Mouse (Mus musculus): ENCODE measurements around the gene Slc25a23. TPM values are rescaled to one million over a fixed set of nuclear protein-coding genes. Genes with fewer than 3 reads are reported as not detected.

Slc25a23 gene
- polyA plus RNA-seq, 1 experiment, result 111 TPM

DNA sequence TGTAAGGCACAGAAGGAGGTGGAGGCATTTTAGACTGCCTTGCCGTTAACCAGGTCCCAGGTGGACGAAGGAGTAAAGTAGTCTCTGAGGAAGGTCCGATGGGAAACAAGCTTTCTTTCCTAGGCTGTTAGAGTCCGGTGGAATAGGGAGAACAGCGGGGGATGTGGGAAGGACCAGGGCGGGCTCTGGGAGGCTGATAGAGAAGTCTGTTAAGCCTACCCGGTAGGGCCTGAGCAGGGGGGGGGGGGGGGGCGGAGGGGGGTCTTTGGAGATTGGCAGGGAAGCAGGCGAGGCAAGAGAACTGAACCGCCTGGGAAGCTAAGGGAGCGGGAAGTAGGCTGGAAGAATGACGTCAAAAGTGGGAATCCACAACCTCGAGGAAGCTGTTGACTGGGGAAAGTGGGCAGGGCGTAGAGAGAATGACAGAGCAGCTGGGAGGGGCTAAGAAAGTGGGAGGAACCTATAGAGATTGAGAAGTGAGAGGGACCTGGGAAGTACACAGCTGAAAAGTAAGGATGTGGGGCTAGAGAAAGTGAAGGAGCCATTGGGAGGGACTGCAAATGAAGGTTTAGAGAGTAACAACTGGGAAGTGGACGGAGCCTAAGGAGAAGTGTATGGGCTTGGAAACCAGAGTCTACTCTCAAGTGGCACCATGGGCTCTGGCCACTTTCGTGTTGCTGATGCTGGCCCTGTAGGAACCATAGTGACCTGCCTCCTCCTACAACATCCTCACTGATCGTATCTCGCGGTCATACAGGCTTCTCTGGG is 36.4 kb upstream of the Slc25a23 start:
- no peak for TF ChIP-seq POLR2A (IDR thresholded peaks at IDR 0.05; ENCODE audit: borderline replicate concordance, extremely low read depth, insufficient read depth, insufficient read length, poor library complexity, severe bottlenecking)
- TF ChIP-seq CTCF (IDR thresholded peaks at IDR 0.05; ENCODE audit: borderline replicate concordance, extremely low read depth, insufficient read depth, insufficient read length), result no peak
- peak; percentile 77 for DNase-seq (ENCODE audit: low read depth)

DNA sequence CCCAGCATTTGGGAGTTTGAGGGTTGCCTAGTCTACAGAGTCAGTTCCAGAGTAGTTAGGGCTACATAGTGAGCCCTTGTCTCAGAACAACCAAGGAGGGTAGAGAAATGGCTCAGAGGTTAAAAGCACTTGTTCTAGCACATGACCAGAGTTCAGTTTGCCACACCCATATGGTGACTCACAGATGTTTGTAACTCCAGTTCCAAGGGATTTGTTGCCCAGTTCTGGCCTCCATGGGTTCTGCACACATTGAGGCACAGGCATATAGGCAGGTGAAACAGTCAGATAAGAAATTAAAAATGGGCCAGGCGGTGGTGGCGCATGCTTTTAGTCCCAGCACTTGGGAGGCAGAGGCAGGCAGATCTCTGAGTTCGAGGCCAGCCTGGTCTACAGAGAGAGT is 34.6 kb upstream of the Slc25a23 start:
- TF ChIP-seq CTCF (IDR thresholded peaks at IDR 0.05; ENCODE audit: borderline replicate concordance, extremely low read depth, insufficient read depth, insufficient read length) (no peak), POLR2A (IDR thresholded peaks at IDR 0.05; ENCODE audit: borderline replicate concordance, extremely low read depth, insufficient read depth, insufficient read length, poor library complexity, severe bottlenecking) (no peak)
- DNase-seq (ENCODE audit: low read depth), result no peak

DNA sequence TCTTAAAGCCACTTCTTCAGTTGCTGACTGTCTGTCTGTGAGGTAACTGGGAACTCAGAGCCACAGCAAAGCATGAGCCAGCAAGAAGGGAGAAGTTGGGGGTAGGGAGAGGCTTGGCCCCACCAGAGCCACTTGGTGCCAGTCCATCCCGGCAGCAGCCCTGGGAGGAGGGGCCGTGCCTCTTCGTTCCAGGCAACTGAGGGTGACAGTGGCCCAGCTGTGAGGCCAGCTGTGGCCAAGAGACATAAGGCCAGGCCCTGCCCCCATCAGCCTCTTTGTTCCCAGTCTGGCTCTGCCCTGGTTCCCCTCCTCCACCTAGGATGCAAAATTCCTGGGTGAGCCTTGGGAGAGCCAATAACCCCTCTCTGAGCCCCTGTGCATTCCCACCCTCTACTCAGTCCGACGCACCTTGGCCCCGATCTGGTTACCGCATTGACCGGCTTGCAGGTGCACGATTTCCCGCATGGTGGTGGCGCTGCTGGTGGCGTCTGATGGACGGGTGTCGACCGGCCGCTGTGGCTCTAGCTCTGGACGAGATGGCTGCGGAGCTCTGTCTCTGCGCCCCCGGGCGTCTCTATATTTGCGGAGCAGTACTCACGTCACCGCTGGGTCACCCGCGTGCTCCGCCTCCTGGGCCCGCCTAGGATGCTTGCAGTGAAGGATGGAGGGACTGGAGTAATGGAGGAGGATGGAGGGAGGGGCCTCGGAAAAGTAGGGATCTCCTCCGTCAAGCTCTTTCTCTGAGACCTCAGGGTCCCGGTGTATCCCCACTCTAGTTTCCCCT is 27.6 kb upstream of the Slc25a23 start, which contains the start of gene Tubb4a:
TSS of gene Tubb4a (minus strand) at position 734 of the 784 bp plus-strand sequence.
- TF ChIP-seq POLR2A (IDR thresholded peaks at IDR 0.05; ENCODE audit: borderline replicate concordance, extremely low read depth, insufficient read depth, insufficient read length, poor library complexity, severe bottlenecking), result peak; percentile 69; the same call in 1 of the 2 replicates
- TF ChIP-seq CTCF (IDR thresholded peaks at IDR 0.05; ENCODE audit: borderline replicate concordance, extremely low read depth, insufficient read depth, insufficient read length), result no peak
- DNase-seq (ENCODE audit: low read depth), result peak; percentile 92

DNA sequence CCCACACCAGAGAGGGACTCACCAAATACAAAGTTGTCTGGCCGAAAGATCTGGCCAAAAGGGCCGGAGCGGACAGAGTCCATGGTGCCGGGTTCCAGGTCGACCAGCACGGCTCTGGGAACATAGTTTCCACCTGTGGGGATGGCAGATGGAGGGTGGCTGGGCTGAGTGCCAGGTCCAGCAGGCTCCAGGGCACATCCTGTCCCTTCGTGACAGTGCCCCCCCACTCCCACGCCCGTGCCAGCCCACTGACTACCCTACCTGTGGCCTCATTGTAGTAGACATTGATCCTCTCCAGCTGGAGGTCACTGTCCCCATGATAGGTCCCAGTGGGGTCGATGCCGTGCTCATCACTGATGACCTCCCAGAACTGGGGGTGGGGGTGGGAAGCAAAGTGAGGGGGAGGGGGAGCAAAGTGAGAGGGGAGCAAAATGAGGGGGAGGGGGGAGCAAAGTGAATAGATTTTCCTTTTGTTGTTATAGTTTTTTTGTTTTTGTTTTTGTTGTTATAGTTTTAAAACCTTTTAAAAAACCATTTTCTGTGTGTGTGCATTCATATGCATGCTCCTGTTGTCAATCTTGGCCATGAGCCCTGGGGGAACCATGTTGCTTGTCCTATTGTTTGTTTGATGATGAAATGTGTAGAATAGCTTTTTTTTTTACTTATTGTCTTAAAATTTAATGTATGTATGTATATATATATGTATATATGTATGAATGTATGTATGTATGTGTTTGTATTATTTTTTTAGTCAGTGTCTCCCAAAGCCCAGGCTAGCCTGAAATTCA is 26.5 kb upstream of the Slc25a23 start:
- TF ChIP-seq POLR2A (IDR thresholded peaks at IDR 0.05; ENCODE audit: borderline replicate concordance, extremely low read depth, insufficient read depth, insufficient read length, poor library complexity, severe bottlenecking), result no peak
- no peak for TF ChIP-seq CTCF (IDR thresholded peaks at IDR 0.05; ENCODE audit: borderline replicate concordance, extremely low read depth, insufficient read depth, insufficient read length)
- no peak for DNase-seq (ENCODE audit: low read depth)

DNA sequence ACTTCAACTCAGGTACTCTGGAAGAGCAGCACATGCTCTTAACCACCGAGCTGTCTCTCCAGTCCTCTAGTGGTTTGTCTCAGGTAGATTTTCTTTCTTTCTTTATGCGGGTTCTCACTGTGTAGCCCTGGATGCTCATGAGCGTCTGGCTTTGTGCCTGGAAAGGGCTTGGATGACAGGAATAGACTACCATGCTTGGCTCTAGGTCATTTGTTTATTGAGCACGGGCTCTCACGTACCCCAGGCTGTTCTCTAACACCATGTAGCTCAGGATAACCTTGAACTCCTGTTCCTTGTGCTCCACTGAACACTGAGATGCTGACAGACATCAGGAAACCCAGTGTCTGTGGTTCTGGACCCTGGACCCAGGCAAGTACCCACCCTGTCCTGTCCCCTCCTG is 22.8 kb upstream of the Slc25a23 start:
- DNase-seq (ENCODE audit: low read depth), result no peak

DNA sequence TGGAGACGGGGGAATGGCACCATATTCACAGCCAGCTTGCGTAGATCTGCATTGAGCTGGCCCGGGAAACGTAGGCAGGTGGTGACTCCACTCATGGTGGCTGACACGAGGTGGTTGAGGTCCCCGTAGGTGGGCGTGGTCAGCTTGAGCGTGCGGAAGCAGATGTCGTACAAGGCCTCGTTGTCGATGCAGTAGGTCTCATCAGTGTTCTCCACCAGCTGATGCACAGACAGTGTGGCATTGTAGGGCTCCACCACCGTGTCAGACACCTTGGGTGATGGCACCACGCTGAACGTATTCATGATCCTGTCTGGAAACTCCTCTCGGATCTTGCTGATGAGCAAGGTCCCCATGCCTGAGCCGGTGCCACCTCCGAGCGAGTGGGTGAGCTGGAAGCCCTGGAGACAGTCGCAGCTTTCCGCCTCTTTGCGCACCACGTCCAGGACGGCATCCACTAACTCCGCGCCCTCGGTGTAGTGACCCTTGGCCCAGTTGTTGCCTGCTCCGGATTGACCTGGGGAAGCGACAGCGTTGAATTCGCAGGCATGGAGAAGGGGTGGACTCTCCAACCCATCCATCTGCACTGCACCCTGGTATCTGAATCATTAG is 21.7 kb upstream of the Slc25a23 start:
- no peak for DNase-seq (ENCODE audit: low read depth)
- TF ChIP-seq POLR2A (IDR thresholded peaks at IDR 0.05; ENCODE audit: borderline replicate concordance, extremely low read depth, insufficient read depth, insufficient read length, poor library complexity, severe bottlenecking) (no peak), CTCF (IDR thresholded peaks at IDR 0.05; ENCODE audit: borderline replicate concordance, extremely low read depth, insufficient read depth, insufficient read length) (no peak)

More for the DNA sequence above, 22.8 kb upstream of the Slc25a23 start:
- no peak for TF ChIP-seq CTCF (IDR thresholded peaks at IDR 0.05; ENCODE audit: borderline replicate concordance, extremely low read depth, insufficient read depth, insufficient read length)
- TF ChIP-seq POLR2A (IDR thresholded peaks at IDR 0.05; ENCODE audit: borderline replicate concordance, extremely low read depth, insufficient read depth, insufficient read length, poor library complexity, severe bottlenecking), result no peak

DNA sequence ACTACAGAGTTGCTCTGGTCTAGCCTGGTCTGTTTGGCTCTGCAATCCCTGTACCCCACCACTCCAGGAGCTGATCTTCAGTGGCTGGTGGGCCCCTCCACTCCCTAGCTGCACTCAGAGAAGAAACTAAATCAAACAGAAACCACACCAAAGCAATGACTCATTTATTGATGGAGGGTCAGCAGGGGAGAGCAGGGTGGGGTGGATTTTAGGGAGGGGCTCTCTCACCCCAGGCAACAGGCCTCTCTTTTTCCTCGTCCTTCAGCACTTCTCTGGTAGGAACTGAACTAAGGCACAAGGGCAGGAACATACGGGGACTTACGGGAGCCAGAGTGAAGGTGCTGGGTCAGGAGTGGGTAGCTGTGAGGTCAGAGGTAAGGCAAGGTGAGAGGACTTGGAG is 20.3 kb upstream of the Slc25a23 start:
- TF ChIP-seq POLR2A (IDR thresholded peaks at IDR 0.05; ENCODE audit: borderline replicate concordance, extremely low read depth, insufficient read depth, insufficient read length, poor library complexity, severe bottlenecking) (no peak), CTCF (IDR thresholded peaks at IDR 0.05; ENCODE audit: borderline replicate concordance, extremely low read depth, insufficient read depth, insufficient read length) (no peak)
- DNase-seq (ENCODE audit: low read depth), result no peak

DNA sequence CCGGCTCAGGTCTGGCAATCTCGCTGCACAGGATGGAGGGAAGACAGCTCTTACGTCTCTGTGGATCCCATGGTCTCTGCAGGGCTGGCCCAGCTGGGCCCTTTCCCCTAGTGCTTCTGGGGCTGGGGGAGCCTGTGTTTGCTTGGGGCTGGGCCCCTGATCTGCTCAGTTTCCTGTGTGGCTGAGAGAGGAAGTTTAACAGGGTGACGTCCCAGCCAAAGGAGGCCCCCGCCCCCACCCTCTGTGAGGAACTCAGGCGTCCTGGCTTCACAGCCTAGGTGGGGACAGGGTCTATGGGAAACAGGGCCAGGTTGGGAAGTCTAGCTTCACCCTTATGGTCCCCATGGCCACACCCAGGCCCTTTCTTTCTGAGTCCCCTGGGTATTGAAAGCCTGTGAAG is 18.7 kb upstream of the Slc25a23 start, which contains the start of gene Dennd1c:
TSS of gene Dennd1c (minus strand) at position 179 of the 400 bp plus-strand sequence.
- TF ChIP-seq CTCF (IDR thresholded peaks at IDR 0.05; ENCODE audit: borderline replicate concordance, extremely low read depth, insufficient read depth, insufficient read length), result no peak
- TF ChIP-seq POLR2A (IDR thresholded peaks at IDR 0.05; ENCODE audit: borderline replicate concordance, extremely low read depth, insufficient read depth, insufficient read length, poor library complexity, severe bottlenecking), result no peak
- DNase-seq (ENCODE audit: low read depth), result no peak

DNA sequence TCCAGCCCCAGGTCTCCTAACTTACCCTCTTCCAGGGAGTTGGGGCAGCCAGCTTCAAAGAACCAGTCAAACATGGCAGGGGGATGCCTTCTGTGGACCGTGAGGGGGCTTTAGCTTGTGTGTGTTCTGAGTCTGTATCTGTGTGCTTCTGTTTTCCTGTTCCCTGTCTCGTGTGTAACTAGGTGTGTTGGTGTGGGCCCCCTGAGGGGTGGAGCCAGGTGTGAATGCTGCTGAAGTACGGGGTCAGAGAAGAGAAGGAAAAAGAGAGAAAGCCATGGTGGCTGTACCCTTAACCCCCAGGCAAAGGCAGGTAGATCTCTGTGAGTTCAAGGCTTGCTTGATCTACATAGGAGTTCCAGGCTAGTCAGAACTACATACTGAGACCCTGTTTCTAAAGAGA is 17.3 kb upstream of the Slc25a23 start:
- DNase-seq (ENCODE audit: low read depth), result no peak
- TF ChIP-seq POLR2A (IDR thresholded peaks at IDR 0.05; ENCODE audit: borderline replicate concordance, extremely low read depth, insufficient read depth, insufficient read length, poor library complexity, severe bottlenecking) (no peak), CTCF (IDR thresholded peaks at IDR 0.05; ENCODE audit: borderline replicate concordance, extremely low read depth, insufficient read depth, insufficient read length) (no peak)

DNA sequence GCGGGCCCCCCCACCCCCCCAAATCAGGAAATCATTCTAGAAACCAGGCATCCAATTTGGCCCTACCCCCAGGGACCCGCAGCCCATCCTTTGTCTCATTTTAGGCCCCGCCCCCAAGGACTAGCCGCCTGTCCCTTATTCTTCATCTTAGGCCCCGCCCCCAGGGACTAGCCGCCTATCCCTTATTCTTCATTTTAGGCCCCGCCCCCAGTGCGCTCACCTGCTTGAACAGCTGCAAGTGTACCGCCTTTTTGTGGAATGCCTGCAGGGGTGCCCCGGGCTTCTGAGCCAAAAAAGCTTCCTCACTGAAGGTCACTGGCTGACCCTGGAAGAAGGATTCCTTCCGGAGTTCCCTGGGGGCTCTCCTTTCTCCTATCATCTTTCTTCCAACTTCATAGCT is 11.0 kb upstream of the Slc25a23 start:
- TF ChIP-seq POLR2A (IDR thresholded peaks at IDR 0.05; ENCODE audit: borderline replicate concordance, extremely low read depth, insufficient read depth, insufficient read length, poor library complexity, severe bottlenecking) (no peak), CTCF (IDR thresholded peaks at IDR 0.05; ENCODE audit: borderline replicate concordance, extremely low read depth, insufficient read depth, insufficient read length) (no peak)
- peak; percentile 75 for DNase-seq (ENCODE audit: low read depth)

All from brain, embryonic 14.5 days (tissue).